In genomic region chr17:69973991-69974390, GRCm38 (mm10) we compare ENCODE assay signal across 20 mouse cellular contexts. TPM values are rescaled to one million over a fixed set of nuclear protein-coding genes. Genes with fewer than 3 reads are reported as not detected.
DNase-seq lines count a peak whose midpoint lies in the region; ATAC-seq lines count a peak whose summit lies in the region.
"Had no signal": no experiment of that assay in that cellular context is flagged by ENCODE, and none has a peak within 500 bp of the region (broad histone marks: within the 10 kb centered on the region; RNA-seq: fewer than 3 reads in every experiment).

No protein-coding gene starts in this region.

- no peaks in the 10 kb centered on the region for H3K9me3 ChIP-seq in intestine, embryonic 16.5 days (ENCODE audit: control insufficient read depth, low read length)
- H3K9me3 ChIP-seq: embryonic facial prominence, embryonic 15.5 days; heart, embryonic 15.5 days; neural tube, embryonic 12.5 days had no signal

- H3K27me3 ChIP-seq in intestine, embryonic 16.5 days (replicated peaks; ENCODE audit: control insufficient read depth, insufficient read depth, low read length) = peaks cover 20% of the 10 kb centered on the region

- peaks cover 10% of the 10 kb centered on the region for H3K4me1 ChIP-seq in intestine, embryonic 16.5 days (ENCODE audit: control insufficient read depth, insufficient read depth, low read length)

- no peak overlapping the region for H3K9ac ChIP-seq in intestine, embryonic 16.5 days (ENCODE audit: low read depth, low read length)
- H3K9ac ChIP-seq: embryonic facial prominence, embryonic 15.5 days; heart, embryonic 15.5 days; liver, embryonic 14.5 days; neural tube, embryonic 12.5 days had no signal

- WGBS in intestine, embryonic 16.5 days = 57% methylated on average over 6 of the region's 6 CpGs

- peak; percentile 41 to 46 for DNase-seq in cerebellum, adult 18-20 months
- no peak for DNase-seq in frontal cortex, postnatal 14 days (ENCODE audit: low spot score in 2 of 2)
- DNase-seq in right cerebral cortex, postnatal 14 days = peak; percentile 5
- DNase-seq in right cerebral cortex, adult 2 months (ENCODE audit: low spot score in 2 of 2) = no peak
- no peak for DNase-seq in kidney, postnatal 4 days
- DNase-seq: embryo, embryonic 11 days; gastrocnemius, postnatal 14 days; heart, adult 2 months; heart, postnatal 4 days; kidney, adult 11 months; thymus, postnatal 36 days had no signal

- no peak overlapping the region for H3K4me3 ChIP-seq in intestine, embryonic 16.5 days (ENCODE audit: low read length)
- H3K4me3 ChIP-seq: embryonic facial prominence, embryonic 15.5 days; heart, adult 2 months; heart, embryonic 15.5 days; neural tube, embryonic 12.5 days had no signal

- no peaks in the 10 kb centered on the region for H3K36me3 ChIP-seq in intestine, embryonic 16.5 days (ENCODE audit: control insufficient read depth, insufficient read depth, low read length)
- H3K36me3 ChIP-seq: embryonic facial prominence, embryonic 15.5 days; heart, embryonic 15.5 days; neural tube, embryonic 12.5 days had no signal

- no peak for ATAC-seq in cerebellum, adult (ENCODE audit: insufficient number of reproducible peaks, low FRiP score, low TSS enrichment)
- peak; percentile 38; the same call in 1 of the 2 replicates for ATAC-seq in frontal cortex, adult (ENCODE audit: low TSS enrichment)
- no peak for ATAC-seq in intestine, embryonic 16.5 days
- ATAC-seq: hindbrain, embryonic 16.5 days had no signal

- no peak overlapping the region for H3K4me2 ChIP-seq in intestine, embryonic 16.5 days (ENCODE audit: low read depth, low read length)
- H3K4me2 ChIP-seq: embryonic facial prominence, embryonic 15.5 days; heart, embryonic 15.5 days; midbrain, embryonic 11.5 days; neural tube, embryonic 12.5 days had no signal

- H3K27ac ChIP-seq in intestine, embryonic 16.5 days (ENCODE audit: low read length) = no peak overlapping the region
- H3K27ac ChIP-seq: embryonic facial prominence, embryonic 15.5 days; heart, adult 2 months; heart, embryonic 15.5 days; liver, embryonic 14.5 days; neural tube, embryonic 12.5 days had no signal

RNA-seq across cellular contexts. Expression of gene Dlgap1, which starts 5.1 kb away (rescaled TPM):
- polyA plus RNA-seq in intestine, embryonic 16.5 days (2015; fragmentation: Nextera tagmentation; extraction: Ambion mirVana) = 1.3 TPM in 2 replicates

Comparison
In these comparisons a context has a peak if more than half of its experiments do, and no peak if none do; other contexts are left out.
1. DNase-seq: peak in cerebellum, adult 18-20 months (2 of 2) and right cerebral cortex, postnatal 14 days (single experiment); none in frontal cortex, postnatal 14 days (0 of 2), right cerebral cortex, adult 2 months (0 of 2) and kidney, postnatal 4 days (0 of 2).